Mouse (Mus musculus): ENCODE data around the gene Nsun3. TPM values are rescaled to one million over a fixed set of nuclear protein-coding genes. Genes with fewer than 3 reads are reported as not detected.
A peak's percentile ranks its signal among the peaks of the same experiment; 100 is the strongest.
"Not testable (repeated sequence)": the region's sequence is repeated elsewhere in the genome, so short reads cannot be mapped to it uniquely, and the experiment has no call there.

The Nsun3 gene
- polyA plus RNA-seq, 1 experiment, result 1.8 TPM

DNA sequence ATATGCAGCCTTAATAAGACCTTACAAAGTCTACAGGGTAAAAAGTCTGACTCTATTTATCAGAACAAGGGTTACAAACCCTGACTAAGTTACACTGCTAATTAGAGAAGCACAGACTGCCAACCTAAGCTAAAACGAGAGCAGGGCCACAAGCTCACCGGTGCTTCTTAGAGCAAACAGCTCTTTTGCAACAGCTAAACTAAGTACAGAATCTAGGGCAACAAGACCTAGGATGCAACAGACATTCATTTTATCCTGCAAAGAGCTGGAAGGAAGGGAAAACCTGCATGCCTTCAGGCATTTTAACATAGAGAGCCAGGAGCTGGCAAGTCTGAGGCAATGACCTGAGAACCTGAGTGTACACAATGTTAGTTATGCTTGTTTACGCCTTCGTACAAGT, 33.5 kb downstream of the Nsun3 start:
- no peak for TF ChIP-seq CTCF (IDR thresholded peaks at IDR 0.05; ENCODE audit: control insufficient read depth, insufficient read depth, insufficient read length)
- no peak for TF ChIP-seq CEBPB (IDR thresholded peaks at IDR 0.05; ENCODE audit: low read depth)
- TF ChIP-seq MYOD1 (IDR thresholded peaks at IDR 0.05; ENCODE audit: control insufficient read depth, insufficient read length, low read depth), result no peak
- TF ChIP-seq MAX (IDR thresholded peaks at IDR 0.05), result no peak
- TF ChIP-seq FOSL1 (IDR thresholded peaks at IDR 0.05; ENCODE audit: insufficient read depth, low read length, poor library complexity, severe bottlenecking), result no peak
- no peak for TF ChIP-seq MYOG (IDR thresholded peaks at IDR 0.05; ENCODE audit: control insufficient read depth, extremely low read depth, insufficient read length)
- TF ChIP-seq USF1 (IDR thresholded peaks at IDR 0.05; ENCODE audit: low read depth), result no peak
- H3K27me3 ChIP-seq (ENCODE audit: control insufficient read depth, insufficient read depth, insufficient read length), result no peaks in the 10 kb centered on the region
- no peak overlapping the region for H3K4me3 ChIP-seq (ENCODE audit: insufficient read depth, poor library complexity, severe bottlenecking)
- H3K36me3 ChIP-seq (ENCODE audit: control insufficient read depth, insufficient read depth), result no peaks in the 10 kb centered on the region
- H3K79me2 ChIP-seq (ENCODE audit: control insufficient read depth, insufficient read depth), result no peaks in the 10 kb centered on the region
- H3ac ChIP-seq (ENCODE audit: control insufficient read depth, insufficient read length, low read depth), result no peak overlapping the region
- no peaks in the 10 kb centered on the region for H3K79me3 ChIP-seq (ENCODE audit: low read depth)

- H3K79me2 ChIP-seq (ENCODE audit: control insufficient read depth, insufficient read depth), result no peaks in the 10 kb centered on the region
- H3ac ChIP-seq (ENCODE audit: control insufficient read depth, insufficient read length, low read depth), result no peak overlapping the region
- no peak overlapping the region for H3K4me3 ChIP-seq (ENCODE audit: insufficient read depth, poor library complexity, severe bottlenecking)
- no peaks in the 10 kb centered on the region for H3K79me3 ChIP-seq (ENCODE audit: low read depth)
- H3K36me3 ChIP-seq (ENCODE audit: control insufficient read depth, insufficient read depth), result no peaks in the 10 kb centered on the region
- TF ChIP-seq MYOD1 (IDR thresholded peaks at IDR 0.05; ENCODE audit: control insufficient read depth, insufficient read length, low read depth) (no peak), FOSL1 (IDR thresholded peaks at IDR 0.05; ENCODE audit: insufficient read depth, low read length, poor library complexity, severe bottlenecking) (no peak), CEBPB (IDR thresholded peaks at IDR 0.05; ENCODE audit: low read depth) (no peak), MYOG (IDR thresholded peaks at IDR 0.05; ENCODE audit: control insufficient read depth, extremely low read depth, insufficient read length) (no peak), USF1 (IDR thresholded peaks at IDR 0.05; ENCODE audit: low read depth) (no peak), CTCF (IDR thresholded peaks at IDR 0.05; ENCODE audit: control insufficient read depth, insufficient read depth, insufficient read length) (no peak), MAX (IDR thresholded peaks at IDR 0.05) (no peak)
- H3K27me3 ChIP-seq (ENCODE audit: control insufficient read depth, insufficient read depth, insufficient read length), result no peaks in the 10 kb centered on the region
Measured at GRCm38 (mm10) chr16:62745875-62746274, 40.7 kb downstream of the Nsun3 start.

- no peaks in the 10 kb centered on the region for H3K79me3 ChIP-seq (ENCODE audit: low read depth)
- no peak for TF ChIP-seq MYOG (IDR thresholded peaks at IDR 0.05; ENCODE audit: control insufficient read depth, extremely low read depth, insufficient read length)
- no peak for TF ChIP-seq MYOD1 (IDR thresholded peaks at IDR 0.05; ENCODE audit: control insufficient read depth, insufficient read length, low read depth)
- TF ChIP-seq USF1 (IDR thresholded peaks at IDR 0.05; ENCODE audit: low read depth), result no peak
- no peak for TF ChIP-seq MAX (IDR thresholded peaks at IDR 0.05)
- no peak for TF ChIP-seq CEBPB (IDR thresholded peaks at IDR 0.05; ENCODE audit: low read depth)
- TF ChIP-seq FOSL1 (IDR thresholded peaks at IDR 0.05; ENCODE audit: insufficient read depth, low read length, poor library complexity, severe bottlenecking), result no peak
- TF ChIP-seq CTCF (IDR thresholded peaks at IDR 0.05; ENCODE audit: control insufficient read depth, insufficient read depth, insufficient read length), result no peak
- no peak overlapping the region for H3ac ChIP-seq (ENCODE audit: control insufficient read depth, insufficient read length, low read depth)
- no peaks in the 10 kb centered on the region for H3K79me2 ChIP-seq (ENCODE audit: control insufficient read depth, insufficient read depth)
- H3K4me3 ChIP-seq (ENCODE audit: insufficient read depth, poor library complexity, severe bottlenecking), result no peak overlapping the region
- no peaks in the 10 kb centered on the region for H3K27me3 ChIP-seq (ENCODE audit: control insufficient read depth, insufficient read depth, insufficient read length)
- H3K36me3 ChIP-seq (ENCODE audit: control insufficient read depth, insufficient read depth), result no peaks in the 10 kb centered on the region
Measured at GRCm38 (mm10) chr16:62734359-62734758, 52.3 kb downstream of the Nsun3 start.

GRCm38 (mm10) chr16:62730291-62730690, 56.3 kb downstream of the Nsun3 start:
- Histone ChIP-seq H3K79me2 (ENCODE audit: control insufficient read depth, insufficient read depth) (no peaks in the 10 kb centered on the region), H3K27me3 (ENCODE audit: control insufficient read depth, insufficient read depth, insufficient read length) (no peaks in the 10 kb centered on the region), H3K4me3 (ENCODE audit: insufficient read depth, poor library complexity, severe bottlenecking) (no peak overlapping the region), H3K79me3 (ENCODE audit: low read depth) (no peaks in the 10 kb centered on the region), H3ac (ENCODE audit: control insufficient read depth, insufficient read length, low read depth) (no peak overlapping the region), H3K36me3 (ENCODE audit: control insufficient read depth, insufficient read depth) (no peaks in the 10 kb centered on the region)
- TF ChIP-seq CTCF (IDR thresholded peaks at IDR 0.05; ENCODE audit: control insufficient read depth, insufficient read depth, insufficient read length), result no peak
- TF ChIP-seq MYOD1 (IDR thresholded peaks at IDR 0.05; ENCODE audit: control insufficient read depth, insufficient read length, low read depth), result no peak
- peak; percentile 68 for TF ChIP-seq CEBPB (IDR thresholded peaks at IDR 0.05; ENCODE audit: low read depth)

- no peaks in the 10 kb centered on the region for H3K27me3 ChIP-seq (ENCODE audit: control insufficient read depth, insufficient read depth, insufficient read length)
- H3K79me3 ChIP-seq (ENCODE audit: low read depth), result no peaks in the 10 kb centered on the region
- TF ChIP-seq USF1 (IDR thresholded peaks at IDR 0.05; ENCODE audit: low read depth) (no peak), MAX (IDR thresholded peaks at IDR 0.05) (no peak), FOSL1 (IDR thresholded peaks at IDR 0.05; ENCODE audit: insufficient read depth, low read length, poor library complexity, severe bottlenecking) (peak; percentile 92), CTCF (IDR thresholded peaks at IDR 0.05; ENCODE audit: control insufficient read depth, insufficient read depth, insufficient read length) (no peak), MYOD1 (IDR thresholded peaks at IDR 0.05; ENCODE audit: control insufficient read depth, insufficient read length, low read depth) (no peak), CEBPB (IDR thresholded peaks at IDR 0.05; ENCODE audit: low read depth) (peak; percentile 93), MYOG (IDR thresholded peaks at IDR 0.05; ENCODE audit: control insufficient read depth, extremely low read depth, insufficient read length) (no peak)
- H3K36me3 ChIP-seq (ENCODE audit: control insufficient read depth, insufficient read depth), result no peaks in the 10 kb centered on the region
- no peak overlapping the region for H3K4me3 ChIP-seq (ENCODE audit: insufficient read depth, poor library complexity, severe bottlenecking)
- no peak overlapping the region for H3ac ChIP-seq (ENCODE audit: control insufficient read depth, insufficient read length, low read depth)
- H3K79me2 ChIP-seq (ENCODE audit: control insufficient read depth, insufficient read depth), result no peaks in the 10 kb centered on the region
Measured at GRCm38 (mm10) chr16:62729846-62730245, 56.8 kb downstream of the Nsun3 start.

GRCm38 (mm10) chr16:62718255-62718654, 68.4 kb downstream of the Nsun3 start:
- H3K27me3 ChIP-seq (ENCODE audit: control insufficient read depth, insufficient read depth, insufficient read length); H3ac ChIP-seq (ENCODE audit: control insufficient read depth, insufficient read length, low read depth); H3K79me2 ChIP-seq (ENCODE audit: control insufficient read depth, insufficient read depth); H3K4me3 ChIP-seq (ENCODE audit: insufficient read depth, poor library complexity, severe bottlenecking); H3K79me3 ChIP-seq (ENCODE audit: low read depth); H3K36me3 ChIP-seq (ENCODE audit: control insufficient read depth, insufficient read depth): not testable (repeated sequence)

Data from C2C12 (cell line).